Mouse (Mus musculus) liver, embryonic 14.5 days (tissue): Measurements from ENCODE around the gene Timm50.

Experiments
- CTCF ChIP-seq: IDR thresholded peaks from 2 replicates; pipeline ENCODE4 v1.5.1; 2016; ENCODE audit warnings: antibody characterized with exemption, low read depth, control low read depth
- EP300 ChIP-seq: IDR thresholded peaks from 2 replicates; pipeline ENCODE4 v1.6.1; 2016; ENCODE audit warnings: antibody characterized with exemption, low read depth

- peak; percentile 57 for TF ChIP-seq CTCF
- TF ChIP-seq EP300, result no peak
Observed at GRCm38 (mm10) chr7:28298837-28299625, 12.8 kb downstream of the Timm50 start.
